Mouse (Mus musculus) limb, embryonic 11.5 days (tissue): ENCODE data around the gene Gm4969. TPM values are rescaled to one million over a fixed set of nuclear protein-coding genes. Genes with fewer than 3 reads are reported as not detected.
A peak's percentile ranks its signal among the peaks of the same experiment; 100 is the strongest.

Experiments used
- ATAC-seq: fragments of 200-750 bp; cut with Nextera tagmentation; 2 replicates; pipeline ENCODE4 v1.8.0; 2017; ENCODE audit warnings: low read depth; ENCODE audit not compliant: insufficient number of reproducible peaks, low FRiP score, low TSS enrichment
- DNase-seq: peaks from one replicate; pipeline ENCODE4 v3.0.0-alpha.2; 2015; ENCODE audit warnings: low spot score
- H3K27ac ChIP-seq: fragments of 300-500 bp; sonication (generic); replicated peaks from 2 replicates; pipeline ENCODE4 v1.5.1; 2014; ENCODE audit warnings: low read depth, mild to moderate bottlenecking, low read length
- H3K27me3 ChIP-seq: fragments of 300-500 bp; sonication (generic); 2 replicates; pipeline ENCODE4 v1.6.1; 2014; ENCODE audit warnings: mild to moderate bottlenecking, low read length, mixed read lengths; ENCODE audit not compliant: control insufficient read depth, insufficient read depth
- H3K36me3 ChIP-seq: fragments of 300-500 bp; sonication (generic); 2 replicates; pipeline ENCODE4 v1.6.1; 2014; ENCODE audit warnings: mild to moderate bottlenecking, low read length, moderate library complexity, mixed read lengths; ENCODE audit not compliant: control insufficient read depth, insufficient read depth
- H3K4me1 ChIP-seq: fragments of 300-500 bp; sonication (generic); 2 replicates; pipeline ENCODE4 v1.6.1; 2014; ENCODE audit warnings: low read length, mixed read lengths; ENCODE audit not compliant: control insufficient read depth, insufficient read depth
- H3K4me2 ChIP-seq: fragments of 300-500 bp; sonication (generic); 2 replicates; pipeline ENCODE4 v1.6.1; 2014; ENCODE audit warnings: low read depth, mild to moderate bottlenecking, moderate library complexity; ENCODE audit not compliant: severe bottlenecking
- H3K4me3 ChIP-seq: fragments of 300-500 bp; sonication (generic); 2 replicates; pipeline ENCODE4 v1.5.1; 2014; ENCODE audit warnings: low read depth, low read length
- H3K9ac ChIP-seq: fragments of 300-500 bp; sonication (generic); 2 replicates; pipeline ENCODE4 v1.6.1; 2014; ENCODE audit warnings: mild to moderate bottlenecking, low read length
- H3K9me3 ChIP-seq: fragments of 300-500 bp; sonication (generic); 2 replicates; pipeline ENCODE4 v1.6.1; 2016; ENCODE audit warnings: low read length; ENCODE audit not compliant: control insufficient read depth
- WGBS: fragments of 180-500 bp; shearing (Covaris S2); extraction: QIAGEN DNeasy Blood & Tissue Kit; methylation state at CpG from one replicate; pipeline ENCODE4 v1.1.7; 2014; 5-methylcytosine and 5-hydroxymethylcytosine counted together
- microRNA-seq: library from miRNA; unstranded; fragments of <30 nt; microRNA quantifications from one replicate; pipeline ENCODE4, GENCODE M21; 2016
- polyA plus RNA-seq: library from polyadenylated mRNA; unstranded; fragments of >200 nt; fragmentation: Nextera tagmentation; extraction: Ambion mirVana; gene quantifications from 2 replicates; pipeline ENCODE4 v1.2.1, GENCODE M21; 2014

Gene Gm4969
- polyA plus RNA-seq, 1 experiment from 2014 or later, result 2.0 TPM

GRCm38 (mm10) chr7:19054047-19054776 is 64.0 kb downstream of the Gm4969 start, which contains the start of gene Rsph6a:
TSS of gene Rsph6a (plus strand) at chr7:19054690.
- H3K27ac ChIP-seq, result no peak within 1 kb of the TSS
- peak; percentile 86 for DNase-seq
- WGBS, result 26% methylated on average over 33 of the region's 33 CpGs
- H3K9ac ChIP-seq, result no peak within 1 kb of the TSS
- H3K9me3 ChIP-seq, result no peaks in the 10 kb centered on the region; the same call in 1 of the 2 replicates
- H3K36me3 ChIP-seq, result peaks cover 15% of the 10 kb centered on the region
- no peaks in the 10 kb centered on the region for H3K4me1 ChIP-seq
- H3K4me2 ChIP-seq, result peak within 1 kb of the TSS; percentile 12; the same call in 1 of the 2 replicates
- ATAC-seq, result peak; percentile 49; the same call in 1 of the 2 replicates
- no peak within 1 kb of the TSS for H3K4me3 ChIP-seq
- no peaks in the 10 kb centered on the region for H3K27me3 ChIP-seq

GRCm38 (mm10) chr7:19053136-19053532 is 65.0 kb downstream of the Gm4969 start:
- Histone ChIP-seq H3K4me3 (no peak overlapping the region), H3K9ac (no peak overlapping the region), H3K4me2 (no peak overlapping the region), H3K27ac (no peak overlapping the region), H3K36me3 (peaks cover 17% of the 10 kb centered on the region), H3K9me3 (no peaks in the 10 kb centered on the region; the same call in 1 of the 2 replicates), H3K27me3 (no peaks in the 10 kb centered on the region), H3K4me1 (no peaks in the 10 kb centered on the region)
- 89% methylated on average over 7 of the region's 7 CpGs for WGBS
- DNase-seq (no peak), ATAC-seq (no peak)

GRCm38 (mm10) chr7:19052345-19053135 is 65.6 kb downstream of the Gm4969 start:
- peaks cover 17% of the 10 kb centered on the region for H3K36me3 ChIP-seq
- H3K27me3 ChIP-seq, result no peaks in the 10 kb centered on the region
- WGBS, result 90% methylated on average over 15 of the region's 15 CpGs
- H3K4me3 ChIP-seq, result no peak overlapping the region
- no peak overlapping the region for H3K9ac ChIP-seq
- no peak overlapping the region for H3K4me2 ChIP-seq
- no peaks in the 10 kb centered on the region; the same call in 1 of the 2 replicates for H3K9me3 ChIP-seq
- no peaks in the 10 kb centered on the region for H3K4me1 ChIP-seq
- DNase-seq, result no peak
- H3K27ac ChIP-seq, result no peak overlapping the region
- no peak for ATAC-seq

- Histone ChIP-seq H3K4me1 (no peaks in the 10 kb centered on the region), H3K36me3 (peaks cover 29% of the 10 kb centered on the region), H3K27me3 (no peaks in the 10 kb centered on the region), H3K9me3 (no peaks in the 10 kb centered on the region), H3K4me3 (no peak overlapping the region), H3K4me2 (no peak overlapping the region; the same call in 1 of the 2 replicates), H3K27ac (no peak overlapping the region), H3K9ac (no peak overlapping the region)
- WGBS, result 82% methylated on average over 4 of the region's 4 CpGs
- ATAC-seq (no peak), DNase-seq (no peak)
These were observed 67.0 kb downstream of the Gm4969 start for GRCm38 (mm10) chr7:19051161-19051560.

GRCm38 (mm10) chr7:19050172-19050571 is 68.0 kb downstream of the Gm4969 start:
- WGBS, result 92% methylated on average over 8 of the region's 8 CpGs
- H3K9ac ChIP-seq, result no peak overlapping the region
- H3K27me3 ChIP-seq, result no peaks in the 10 kb centered on the region
- H3K36me3 ChIP-seq, result peaks cover 36% of the 10 kb centered on the region
- ATAC-seq (no peak), DNase-seq (no peak)
- H3K27ac ChIP-seq, result no peak overlapping the region
- H3K9me3 ChIP-seq, result no peaks in the 10 kb centered on the region
- H3K4me2 ChIP-seq, result no peak overlapping the region
- H3K4me1 ChIP-seq, result no peaks in the 10 kb centered on the region
- no peak overlapping the region for H3K4me3 ChIP-seq

- ATAC-seq (no peak), DNase-seq (no peak)
- WGBS, result 94% methylated on average over 5 of the region's 5 CpGs
- no peak overlapping the region for H3K4me3 ChIP-seq
- no peaks in the 10 kb centered on the region for H3K4me1 ChIP-seq
- no peaks in the 10 kb centered on the region for H3K27me3 ChIP-seq
- no peak overlapping the region for H3K27ac ChIP-seq
- peaks cover 40% of the 10 kb centered on the region for H3K36me3 ChIP-seq
- H3K4me2 ChIP-seq, result no peak overlapping the region
- H3K9me3 ChIP-seq, result no peaks in the 10 kb centered on the region
- H3K9ac ChIP-seq, result no peak overlapping the region
These were observed 68.9 kb downstream of the Gm4969 start for GRCm38 (mm10) chr7:19049252-19049651.

Small RNA genes within 50 kb of the gene (microRNA-seq; reads per million reads assigned to microRNA genes)
- not detected for gene Mir3100

Other genes with a start within 250 kb of the Gm4969 start
- 0.38 and 0.45 TPM in 2 replicates for gene Pglyrp1, start 247.0 kb downstream of the Gm4969 start, polyA plus RNA-seq
- gene Ccdc61, start 208.0 kb downstream of the Gm4969 start, polyA plus RNA-seq, result 22.5 and 23.4 TPM in 2 replicates
- 0.29 and 0.33 TPM in 2 replicates for gene Nova2, start 192.5 kb downstream of the Gm4969 start, polyA plus RNA-seq
- gene Nanos2, start 131.0 kb downstream of the Gm4969 start, polyA plus RNA-seq, result not detected in 2 replicates
- gene Mypop, start 127.1 kb downstream of the Gm4969 start, polyA plus RNA-seq, result 4.5 and 5.7 TPM in 2 replicates
- gene Irf2bp1, start 114.3 kb downstream of the Gm4969 start, polyA plus RNA-seq, result 31.4 and 32.5 TPM in 2 replicates
- 0.21 and 0.44 TPM in 2 replicates for gene Foxa3, start 94.8 kb downstream of the Gm4969 start, polyA plus RNA-seq
- 36.0 and 37.6 TPM in 2 replicates for gene Sympk, start 94.0 kb downstream of the Gm4969 start, polyA plus RNA-seq
- gene Rsph6a, start 63.7 kb downstream of the Gm4969 start, polyA plus RNA-seq, result not detected in 2 replicates
- gene Dmwd, start 42.1 kb downstream of the Gm4969 start, polyA plus RNA-seq, result 18.8 and 25.6 TPM in 2 replicates
- 8.6 and 9.2 TPM in 2 replicates for gene Dmpk, start 34.5 kb downstream of the Gm4969 start, polyA plus RNA-seq
- gene Six5, start 23.8 kb downstream of the Gm4969 start, polyA plus RNA-seq, result 8.7 and 8.9 TPM in 2 replicates
- 9.3 and 9.8 TPM in 2 replicates for gene Fbxo46, start 1.5 kb upstream of the Gm4969 start, polyA plus RNA-seq
- gene Qpctl, start 30.9 kb upstream of the Gm4969 start, polyA plus RNA-seq, result 10.7 and 11.7 TPM in 2 replicates
- 179 and 183 TPM in 2 replicates for gene Snrpd2, start 31.4 kb upstream of the Gm4969 start, polyA plus RNA-seq
- 0.23 TPM in 1 of 2 replicates, not detected in the other for gene Gipr, start 47.8 kb upstream of the Gm4969 start, polyA plus RNA-seq
- gene Eml2, start 58.1 kb upstream of the Gm4969 start, polyA plus RNA-seq, result 2.2 and 2.3 TPM in 2 replicates
- 8.7 and 10.5 TPM in 2 replicates for gene Gpr4, start 94.2 kb upstream of the Gm4969 start, polyA plus RNA-seq
- 42.9 and 43.2 TPM in 2 replicates for gene Opa3, start 110.0 kb upstream of the Gm4969 start, polyA plus RNA-seq
- gene Vasp, start 153.4 kb upstream of the Gm4969 start, polyA plus RNA-seq, result 62.3 and 65.6 TPM in 2 replicates
- 0.24 TPM in 1 of 2 replicates, not detected in the other for gene Ppm1n, start 161.7 kb upstream of the Gm4969 start, polyA plus RNA-seq
- 9.0 and 10.0 TPM in 2 replicates for gene Rtn2, start 164.3 kb upstream of the Gm4969 start, polyA plus RNA-seq
- 0.06 TPM in 1 of 2 replicates, not detected in the other for gene Fosb, start 191.7 kb upstream of the Gm4969 start, polyA plus RNA-seq
- gene Ercc1, start 226.4 kb upstream of the Gm4969 start, polyA plus RNA-seq, result 104 and 114 TPM in 2 replicates
- gene Cd3eap, start 241.1 kb upstream of the Gm4969 start, polyA plus RNA-seq, result 21.1 and 24.8 TPM in 2 replicates
- 6.6 and 8.7 TPM in 2 replicates for gene Ppp1r13l, start 241.4 kb upstream of the Gm4969 start, polyA plus RNA-seq